Mouse (Mus musculus) C2C12 (cell line): ENCODE measurements around the gene Sin3b.

Experiments used
- CEBPB ChIP-seq: IDR thresholded peaks from one replicate; pipeline ENCODE4 v1.6.1; 2011; ENCODE audit warnings: low read depth, mild to moderate bottlenecking, control low read depth, moderate library complexity
- USF1 ChIP-seq: IDR thresholded peaks from one replicate; pipeline ENCODE4 v1.6.1; 2011; ENCODE audit warnings: low read depth, mild to moderate bottlenecking, control low read depth, moderate library complexity

DNA sequence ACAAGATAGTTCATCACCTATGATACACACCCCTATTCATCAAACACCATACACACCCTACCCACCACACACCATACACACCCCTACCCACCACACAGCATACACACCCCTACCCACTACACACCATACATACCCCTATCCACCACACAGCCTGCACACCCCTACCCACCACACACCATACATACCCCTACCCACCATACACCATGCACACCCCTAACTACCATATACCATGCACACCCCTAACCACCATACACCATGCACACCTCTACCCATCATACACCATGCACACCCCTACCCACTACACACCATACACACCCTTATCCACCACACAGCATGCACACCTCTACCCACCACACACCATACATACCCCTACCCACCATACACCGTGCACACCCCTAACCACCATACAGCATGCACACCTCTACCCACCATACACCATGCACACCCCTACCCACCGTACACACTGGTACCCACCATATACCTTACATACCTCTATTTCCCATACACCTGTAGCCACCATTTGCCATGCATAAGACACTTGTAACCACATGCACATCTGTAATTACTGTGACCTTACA, 24.6 kb upstream of the Sin3b start:
- TF ChIP-seq USF1 (no peak), CEBPB (no peak)
